Mouse (Mus musculus): ENCODE results near the gene Plscr4. TPM values are rescaled to one million over a fixed set of nuclear protein-coding genes. Genes with fewer than 3 reads are reported as not detected.

Plscr4 gene
- total and polyA plus RNA-seq, 2 experiments = 1.6 to 2.1 TPM

DNA sequence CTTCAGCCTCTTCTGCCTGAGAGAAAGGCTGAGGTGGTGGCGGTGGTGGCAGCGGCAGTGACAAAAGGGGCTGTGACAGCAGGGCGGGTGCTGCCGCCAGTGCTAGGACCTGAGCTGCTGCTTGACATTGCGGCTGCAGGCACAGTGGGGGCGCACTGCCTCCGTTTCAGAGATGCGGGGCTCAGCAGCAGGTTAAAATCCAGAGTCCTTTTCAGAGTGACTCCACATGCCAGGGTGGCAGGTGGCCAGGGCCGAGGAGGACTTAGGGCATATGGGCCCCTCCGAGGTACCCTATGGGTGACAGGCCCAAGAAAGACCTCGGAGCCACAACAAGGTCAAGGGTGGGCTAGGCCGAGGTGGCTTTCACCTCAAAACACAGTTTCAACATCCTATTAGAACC is 59.9 kb downstream of the Plscr4 start:
- TF ChIP-seq CTCF (IDR thresholded peaks at IDR 0.05; ENCODE audit: low read depth, low read length) = no peak
- no peak for TF ChIP-seq POLR2A (IDR thresholded peaks at IDR 0.05; ENCODE audit: extremely low read depth, insufficient read depth, low read length)
- H3K4me1 ChIP-seq (ENCODE audit: control insufficient read depth, insufficient read depth, low read length) = no peaks in the 10 kb centered on the region
- DNase-seq (ENCODE audit: extremely low read depth, low read depth, low spot score) = no peak
- no peaks in the 10 kb centered on the region for H3K27me3 ChIP-seq (ENCODE audit: control insufficient read depth, insufficient read depth, low read length)
- H3K4me3 ChIP-seq (ENCODE audit: insufficient read depth, low read depth, low read length) = no peak overlapping the region
- H3K36me3 ChIP-seq (ENCODE audit: control insufficient read depth, insufficient read depth, low read length) = no peaks in the 10 kb centered on the region
- no peaks in the 10 kb centered on the region for H3K79me2 ChIP-seq (ENCODE audit: control insufficient read depth, insufficient read depth, low read length)
- WGBS = 96% methylated on average over 12 of the region's 12 CpGs
- H3K9ac ChIP-seq (ENCODE audit: low read depth, low read length) = no peak overlapping the region
- no peak overlapping the region for H3K27ac ChIP-seq (replicated peaks; ENCODE audit: insufficient read depth, low read depth, low read length)

DNA sequence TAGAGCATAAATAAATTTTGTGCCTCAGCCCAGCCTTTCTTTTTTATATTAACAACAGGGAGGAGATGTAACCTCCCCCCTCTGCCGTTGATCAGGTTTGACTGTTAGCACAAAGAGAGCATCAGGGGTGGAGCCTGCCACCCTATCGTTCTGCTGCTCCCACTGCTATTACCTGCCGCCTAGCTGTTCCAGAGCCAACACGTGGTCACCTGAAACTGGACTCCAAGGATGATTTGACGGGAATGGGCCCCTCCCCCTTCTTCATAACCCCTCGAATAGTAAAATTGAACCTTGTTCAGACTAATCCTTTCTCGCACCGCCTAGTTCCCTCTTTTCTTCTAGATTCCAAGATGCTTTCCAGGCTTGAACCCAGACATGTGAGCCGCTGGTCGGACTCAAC is 63.6 kb downstream of the Plscr4 start:
- H3K9ac ChIP-seq (ENCODE audit: low read depth, low read length) = no peak overlapping the region
- no peaks in the 10 kb centered on the region for H3K36me3 ChIP-seq (ENCODE audit: control insufficient read depth, insufficient read depth, low read length)
- no peaks in the 10 kb centered on the region for H3K27me3 ChIP-seq (ENCODE audit: control insufficient read depth, insufficient read depth, low read length)
- WGBS = 91% methylated on average over 10 of the region's 10 CpGs
- DNase-seq (ENCODE audit: extremely low read depth, low read depth, low spot score) = no peak
- no peak overlapping the region for H3K4me3 ChIP-seq (ENCODE audit: insufficient read depth, low read depth, low read length)
- no peaks in the 10 kb centered on the region for H3K79me2 ChIP-seq (ENCODE audit: control insufficient read depth, insufficient read depth, low read length)
- no peak for TF ChIP-seq CTCF (IDR thresholded peaks at IDR 0.05; ENCODE audit: low read depth, low read length)
- no peak for TF ChIP-seq POLR2A (IDR thresholded peaks at IDR 0.05; ENCODE audit: extremely low read depth, insufficient read depth, low read length)
- no peak overlapping the region for H3K27ac ChIP-seq (replicated peaks; ENCODE audit: insufficient read depth, low read depth, low read length)
- H3K4me1 ChIP-seq (ENCODE audit: control insufficient read depth, insufficient read depth, low read length) = no peaks in the 10 kb centered on the region

DNA sequence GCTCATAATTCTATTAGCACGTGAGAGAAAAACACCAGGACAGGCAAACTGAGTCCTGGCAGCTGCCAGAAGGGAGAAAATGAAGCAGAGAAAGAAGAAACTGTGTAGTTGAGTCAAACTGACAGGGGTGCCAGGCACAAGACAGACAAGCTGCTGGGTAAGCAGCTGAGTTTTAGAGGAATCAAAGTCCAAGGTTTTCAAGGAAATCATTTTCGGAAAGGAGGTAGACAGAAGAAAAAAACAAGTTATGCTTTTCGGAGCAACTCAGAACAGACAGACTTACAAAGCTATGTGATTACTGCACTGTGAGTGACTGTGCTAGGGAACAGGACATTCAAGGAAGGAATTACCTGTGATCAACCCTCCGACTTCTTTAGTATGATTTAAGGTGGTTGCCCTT is 67.3 kb downstream of the Plscr4 start:
- TF ChIP-seq CTCF (IDR thresholded peaks at IDR 0.05; ENCODE audit: low read depth, low read length) (no peak), POLR2A (IDR thresholded peaks at IDR 0.05; ENCODE audit: extremely low read depth, insufficient read depth, low read length) (no peak)
- 71% methylated on average over 4 of the region's 4 CpGs for WGBS
- H3K27ac ChIP-seq (replicated peaks; ENCODE audit: insufficient read depth, low read depth, low read length) = no peak overlapping the region
- no peak overlapping the region for H3K4me3 ChIP-seq (ENCODE audit: insufficient read depth, low read depth, low read length)
- H3K79me2 ChIP-seq (ENCODE audit: control insufficient read depth, insufficient read depth, low read length) = no peaks in the 10 kb centered on the region
- no peak overlapping the region for H3K9ac ChIP-seq (ENCODE audit: low read depth, low read length)
- DNase-seq (ENCODE audit: extremely low read depth, low read depth, low spot score) = no peak
- no peaks in the 10 kb centered on the region for H3K4me1 ChIP-seq (ENCODE audit: control insufficient read depth, insufficient read depth, low read length)
- H3K36me3 ChIP-seq (ENCODE audit: control insufficient read depth, insufficient read depth, low read length) = no peaks in the 10 kb centered on the region
- H3K27me3 ChIP-seq (ENCODE audit: control insufficient read depth, insufficient read depth, low read length) = no peaks in the 10 kb centered on the region

DNA sequence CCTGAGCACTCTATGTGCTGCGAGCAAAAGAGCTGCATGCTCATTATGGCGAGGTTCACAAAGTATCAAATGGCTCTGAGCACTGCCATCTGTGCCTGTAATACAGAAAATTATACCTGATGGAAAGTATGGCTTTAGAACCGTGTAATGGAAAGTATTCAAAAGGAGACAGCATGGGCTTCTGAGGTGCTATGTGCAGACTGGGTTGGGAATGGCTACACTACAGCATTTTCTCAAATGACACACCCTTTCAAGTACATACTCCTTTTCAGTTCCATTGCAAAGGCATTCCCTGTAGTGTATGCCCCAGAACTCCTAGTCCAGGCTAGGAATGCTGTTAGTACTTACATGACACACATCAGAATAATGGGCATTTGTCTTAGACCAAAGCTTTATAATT is 72.9 kb downstream of the Plscr4 start:
- Histone ChIP-seq H3K27me3 (ENCODE audit: control insufficient read depth, insufficient read depth, low read length) (no peaks in the 10 kb centered on the region), H3K9ac (ENCODE audit: low read depth, low read length) (no peak overlapping the region), H3K36me3 (ENCODE audit: control insufficient read depth, insufficient read depth, low read length) (no peaks in the 10 kb centered on the region), H3K79me2 (ENCODE audit: control insufficient read depth, insufficient read depth, low read length) (no peaks in the 10 kb centered on the region), H3K27ac (replicated peaks; ENCODE audit: insufficient read depth, low read depth, low read length) (no peak overlapping the region), H3K4me1 (ENCODE audit: control insufficient read depth, insufficient read depth, low read length) (no peaks in the 10 kb centered on the region), H3K4me3 (ENCODE audit: insufficient read depth, low read depth, low read length) (no peak overlapping the region)
- TF ChIP-seq CTCF (IDR thresholded peaks at IDR 0.05; ENCODE audit: low read depth, low read length) (no peak), POLR2A (IDR thresholded peaks at IDR 0.05; ENCODE audit: extremely low read depth, insufficient read depth, low read length) (no peak)
- WGBS = 80% methylated on average over 3 of the region's 3 CpGs
- DNase-seq (ENCODE audit: extremely low read depth, low read depth, low spot score) = no peak

DNA sequence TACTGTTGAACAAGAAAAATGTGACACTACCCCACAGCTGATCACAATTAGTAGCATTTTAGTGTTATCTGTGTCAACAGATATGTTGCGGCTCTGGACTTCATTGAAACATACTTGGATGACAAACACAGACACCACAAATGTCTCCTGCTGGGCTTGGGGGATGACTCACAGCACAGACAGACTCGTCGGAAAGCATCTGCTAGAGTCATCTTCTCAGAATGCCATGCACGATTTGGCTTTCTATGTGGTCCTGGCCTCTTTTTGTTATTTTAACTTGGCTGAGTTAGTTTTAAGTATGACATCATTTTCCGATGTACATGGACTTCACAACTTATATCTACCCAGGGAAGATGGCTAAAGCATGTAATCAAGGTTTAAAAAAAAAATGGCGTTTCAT is 80.6 kb downstream of the Plscr4 start:
- Histone ChIP-seq H3K36me3 (ENCODE audit: control insufficient read depth, insufficient read depth, low read length) (no peaks in the 10 kb centered on the region), H3K4me1 (ENCODE audit: control insufficient read depth, insufficient read depth, low read length) (no peaks in the 10 kb centered on the region), H3K27me3 (ENCODE audit: control insufficient read depth, insufficient read depth, low read length) (peaks cover 4% of the 10 kb centered on the region), H3K79me2 (ENCODE audit: control insufficient read depth, insufficient read depth, low read length) (no peaks in the 10 kb centered on the region), H3K27ac (replicated peaks; ENCODE audit: insufficient read depth, low read depth, low read length) (no peak overlapping the region), H3K4me3 (ENCODE audit: insufficient read depth, low read depth, low read length) (no peak overlapping the region), H3K9ac (ENCODE audit: low read depth, low read length) (no peak overlapping the region)
- WGBS = 79% methylated on average over 6 of the region's 6 CpGs
- DNase-seq (ENCODE audit: extremely low read depth, low read depth, low spot score) = no peak
- no peak for TF ChIP-seq POLR2A (IDR thresholded peaks at IDR 0.05; ENCODE audit: extremely low read depth, insufficient read depth, low read length)
- TF ChIP-seq CTCF (IDR thresholded peaks at IDR 0.05; ENCODE audit: low read depth, low read length) = no peak

DNA sequence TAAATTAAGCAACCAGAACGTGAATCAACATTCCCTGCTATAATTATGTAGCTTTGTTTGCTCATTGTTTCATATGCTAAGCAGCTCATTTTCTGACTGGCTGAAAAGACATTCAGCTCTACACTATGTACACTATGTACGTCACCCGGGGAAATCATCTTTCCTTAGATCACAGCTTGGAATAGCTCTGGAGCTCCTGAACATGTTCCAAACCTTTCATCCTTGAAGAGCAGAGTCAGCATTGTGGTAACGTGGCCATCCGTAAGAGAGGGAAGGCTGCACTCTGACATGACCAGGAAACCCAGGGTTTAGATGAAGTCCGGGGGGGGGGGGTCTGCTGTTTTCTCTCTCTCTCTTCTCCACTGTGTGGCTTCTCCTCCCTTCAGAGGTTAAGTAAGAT is 81.0 kb downstream of the Plscr4 start:
- Histone ChIP-seq H3K4me1 (ENCODE audit: control insufficient read depth, insufficient read depth, low read length) (no peaks in the 10 kb centered on the region), H3K27me3 (ENCODE audit: control insufficient read depth, insufficient read depth, low read length) (peaks cover 5% of the 10 kb centered on the region), H3K79me2 (ENCODE audit: control insufficient read depth, insufficient read depth, low read length) (no peaks in the 10 kb centered on the region), H3K4me3 (ENCODE audit: insufficient read depth, low read depth, low read length) (no peak overlapping the region), H3K9ac (ENCODE audit: low read depth, low read length) (no peak overlapping the region), H3K27ac (replicated peaks; ENCODE audit: insufficient read depth, low read depth, low read length) (no peak overlapping the region), H3K36me3 (ENCODE audit: control insufficient read depth, insufficient read depth, low read length) (no peaks in the 10 kb centered on the region)
- 79% methylated on average over 6 of the region's 6 CpGs for WGBS
- DNase-seq (ENCODE audit: extremely low read depth, low read depth, low spot score) = no peak
- TF ChIP-seq POLR2A (IDR thresholded peaks at IDR 0.05; ENCODE audit: extremely low read depth, insufficient read depth, low read length) (no peak), CTCF (IDR thresholded peaks at IDR 0.05; ENCODE audit: low read depth, low read length) (no peak)

Other genes starting within 250 kb of the Plscr4 start
- gene Plscr1, start 207.6 kb upstream of the Plscr4 start, total RNA-seq (2014; rRNA removed) = 13.5 and 18.3 TPM in 2 replicates
- gene Plscr1, start 207.6 kb upstream of the Plscr4 start, polyA plus RNA-seq (2012; rRNA removed) = 7.1 and 9.9 TPM in 2 replicates
- gene Plscr2, start 181.8 kb upstream of the Plscr4 start, total RNA-seq (2014; rRNA removed) = 27.4 and 51.6 TPM in 2 replicates
- 13.6 and 13.9 TPM in 2 replicates for gene Plscr2, start 181.8 kb upstream of the Plscr4 start, polyA plus RNA-seq (2012; rRNA removed)
- not detected in 2 replicates for gene 1700057G04Rik, start 148.0 kb upstream of the Plscr4 start, total RNA-seq (2014; rRNA removed)
- not detected in 2 replicates for gene 1700057G04Rik, start 148.0 kb upstream of the Plscr4 start, polyA plus RNA-seq (2012; rRNA removed)
- 1.1 and 1.7 TPM in 2 replicates for gene Plod2, start 84.8 kb downstream of the Plscr4 start, total RNA-seq (2014; rRNA removed)
- 0.14 and 0.26 TPM in 2 replicates for gene Plod2, start 84.8 kb downstream of the Plscr4 start, polyA plus RNA-seq (2012; rRNA removed)

Data from liver, adult 2 months (tissue).